Mouse (Mus musculus): Measurements from ENCODE around the gene Dhrs1. TPM values are rescaled to one million over a fixed set of nuclear protein-coding genes. Genes with fewer than 3 reads are reported as not detected.

Gene Dhrs1
- polyA plus RNA-seq, 1 experiment from 2014 or later, result 73.6 TPM

GRCm38 (mm10) chr14:55709509-55709908 lies 36.0 kb downstream of the Dhrs1 start:
- no peak overlapping the region for H3K27ac ChIP-seq (ENCODE audit: low read depth, low read length)
- 92% methylated on average over 4 of the region's 4 CpGs for WGBS
- no peaks in the 10 kb centered on the region for H3K9me3 ChIP-seq (ENCODE audit: control insufficient read depth, low read length)
- no peak for ATAC-seq (ENCODE audit: low read depth)
- H3K9ac ChIP-seq (replicated peaks; ENCODE audit: low read depth, low read length), result no peak overlapping the region
- H3K36me3 ChIP-seq (ENCODE audit: control insufficient read depth, insufficient read depth, low read length), result no peaks in the 10 kb centered on the region
- 0 out of 2 replicates have a peak, but pooled peaks cover 4% of the 10 kb centered on the region for H3K27me3 ChIP-seq (ENCODE audit: control insufficient read depth, insufficient read depth, low read length)
- H3K4me3 ChIP-seq (ENCODE audit: low read depth, low read length), result no peak overlapping the region
- H3K4me2 ChIP-seq (ENCODE audit: low read depth, low read length), result no peak overlapping the region
- no peaks in the 10 kb centered on the region for H3K4me1 ChIP-seq (ENCODE audit: control insufficient read depth, insufficient read depth, low read length)

GRCm38 (mm10) chr14:55707397-55707796 lies 38.1 kb downstream of the Dhrs1 start:
- H3K9me3 ChIP-seq (ENCODE audit: control insufficient read depth, low read length), result no peaks in the 10 kb centered on the region
- no peak for ATAC-seq (ENCODE audit: low read depth)
- no peaks in the 10 kb centered on the region for H3K4me1 ChIP-seq (ENCODE audit: control insufficient read depth, insufficient read depth, low read length)
- no peak overlapping the region for H3K27ac ChIP-seq (ENCODE audit: low read depth, low read length)
- H3K27me3 ChIP-seq (ENCODE audit: control insufficient read depth, insufficient read depth, low read length), result no peaks in the 10 kb centered on the region
- H3K36me3 ChIP-seq (ENCODE audit: control insufficient read depth, insufficient read depth, low read length), result no peaks in the 10 kb centered on the region
- H3K4me2 ChIP-seq (ENCODE audit: low read depth, low read length), result no peak overlapping the region
- WGBS, result 84% methylated on average over 5 of the region's 5 CpGs
- H3K9ac ChIP-seq (replicated peaks; ENCODE audit: low read depth, low read length), result no peak overlapping the region
- no peak overlapping the region for H3K4me3 ChIP-seq (ENCODE audit: low read depth, low read length)

- Histone ChIP-seq H3K9me3 (ENCODE audit: control insufficient read depth, low read length) (no peaks in the 10 kb centered on the region), H3K27me3 (ENCODE audit: control insufficient read depth, insufficient read depth, low read length) (no peaks in the 10 kb centered on the region), H3K36me3 (ENCODE audit: control insufficient read depth, insufficient read depth, low read length) (no peaks in the 10 kb centered on the region), H3K4me1 (ENCODE audit: control insufficient read depth, insufficient read depth, low read length) (no peaks in the 10 kb centered on the region), H3K4me3 (ENCODE audit: low read depth, low read length) (no peak overlapping the region), H3K4me2 (ENCODE audit: low read depth, low read length) (no peak overlapping the region), H3K27ac (ENCODE audit: low read depth, low read length) (no peak overlapping the region), H3K9ac (replicated peaks; ENCODE audit: low read depth, low read length) (no peak overlapping the region)
- no peak for ATAC-seq (ENCODE audit: low read depth)
- WGBS, result 92% methylated on average over 8 of the region's 8 CpGs
These were observed 39.4 kb downstream of the Dhrs1 start for GRCm38 (mm10) chr14:55706051-55706600.

- ATAC-seq (ENCODE audit: low read depth), result no peak
- Histone ChIP-seq H3K4me3 (ENCODE audit: low read depth, low read length) (no peak overlapping the region), H3K4me2 (ENCODE audit: low read depth, low read length) (no peak overlapping the region), H3K36me3 (ENCODE audit: control insufficient read depth, insufficient read depth, low read length) (no peaks in the 10 kb centered on the region), H3K4me1 (ENCODE audit: control insufficient read depth, insufficient read depth, low read length) (no peaks in the 10 kb centered on the region), H3K27me3 (ENCODE audit: control insufficient read depth, insufficient read depth, low read length) (no peaks in the 10 kb centered on the region), H3K9ac (replicated peaks; ENCODE audit: low read depth, low read length) (no peak overlapping the region), H3K27ac (ENCODE audit: low read depth, low read length) (no peak overlapping the region), H3K9me3 (ENCODE audit: control insufficient read depth, low read length) (no peaks in the 10 kb centered on the region)
- WGBS, result 62% methylated on average over 6 of the region's 6 CpGs
These were observed 42.7 kb downstream of the Dhrs1 start for GRCm38 (mm10) chr14:55702761-55703160.

- Histone ChIP-seq H3K27ac (ENCODE audit: low read depth, low read length) (no peak overlapping the region), H3K4me2 (ENCODE audit: low read depth, low read length) (no peak overlapping the region), H3K9ac (replicated peaks; ENCODE audit: low read depth, low read length) (no peak overlapping the region), H3K4me3 (ENCODE audit: low read depth, low read length) (no peak overlapping the region), H3K36me3 (ENCODE audit: control insufficient read depth, insufficient read depth, low read length) (no peaks in the 10 kb centered on the region), H3K4me1 (ENCODE audit: control insufficient read depth, insufficient read depth, low read length) (no peaks in the 10 kb centered on the region), H3K9me3 (ENCODE audit: control insufficient read depth, low read length) (no peaks in the 10 kb centered on the region), H3K27me3 (ENCODE audit: control insufficient read depth, insufficient read depth, low read length) (no peaks in the 10 kb centered on the region)
- WGBS, result 75% methylated on average over 9 of the region's 9 CpGs
- ATAC-seq (ENCODE audit: low read depth), result no peak
These were observed 44.4 kb downstream of the Dhrs1 start for GRCm38 (mm10) chr14:55701131-55701530.

- Histone ChIP-seq H3K4me2 (ENCODE audit: low read depth, low read length) (no peak overlapping the region), H3K4me1 (ENCODE audit: control insufficient read depth, insufficient read depth, low read length) (no peaks in the 10 kb centered on the region), H3K36me3 (ENCODE audit: control insufficient read depth, insufficient read depth, low read length) (no peaks in the 10 kb centered on the region), H3K4me3 (ENCODE audit: low read depth, low read length) (no peak overlapping the region), H3K9me3 (ENCODE audit: control insufficient read depth, low read length) (no peaks in the 10 kb centered on the region), H3K27ac (ENCODE audit: low read depth, low read length) (no peak overlapping the region), H3K9ac (replicated peaks; ENCODE audit: low read depth, low read length) (no peak overlapping the region), H3K27me3 (ENCODE audit: control insufficient read depth, insufficient read depth, low read length) (no peaks in the 10 kb centered on the region)
- ATAC-seq (ENCODE audit: low read depth), result no peak
- 87% methylated on average over 4 of the region's 4 CpGs for WGBS
These were observed 48.3 kb downstream of the Dhrs1 start for GRCm38 (mm10) chr14:55697226-55697625.

GRCm38 (mm10) chr14:55689433-55689832 lies 56.1 kb downstream of the Dhrs1 start:
- no peaks in the 10 kb centered on the region for H3K36me3 ChIP-seq (ENCODE audit: control insufficient read depth, insufficient read depth, low read length)
- ATAC-seq (ENCODE audit: low read depth), result no peak
- H3K4me3 ChIP-seq (ENCODE audit: low read depth, low read length), result no peak overlapping the region
- 86% methylated on average over 10 of the region's 10 CpGs for WGBS
- H3K27me3 ChIP-seq (ENCODE audit: control insufficient read depth, insufficient read depth, low read length), result no peaks in the 10 kb centered on the region
- H3K4me2 ChIP-seq (ENCODE audit: low read depth, low read length), result no peak overlapping the region
- H3K27ac ChIP-seq (ENCODE audit: low read depth, low read length), result no peak overlapping the region
- no peak overlapping the region for H3K9ac ChIP-seq (replicated peaks; ENCODE audit: low read depth, low read length)
- no peaks in the 10 kb centered on the region for H3K4me1 ChIP-seq (ENCODE audit: control insufficient read depth, insufficient read depth, low read length)
- H3K9me3 ChIP-seq (ENCODE audit: control insufficient read depth, low read length), result no peaks in the 10 kb centered on the region

Other genes with a start within 250 kb of the Dhrs1 start
- gene Cpne6, start 235.2 kb downstream of the Dhrs1 start, polyA plus RNA-seq (2014; fragmentation: Nextera tagmentation; extraction: Ambion mirVana), result 13.3 and 16.3 TPM in 2 replicates
- 0.13 and 0.20 TPM in 2 replicates for gene Nrl, start 220.7 kb downstream of the Dhrs1 start, polyA plus RNA-seq (2014; fragmentation: Nextera tagmentation; extraction: Ambion mirVana)
- gene Pck2, start 205.4 kb downstream of the Dhrs1 start, polyA plus RNA-seq (2014; fragmentation: Nextera tagmentation; extraction: Ambion mirVana), result 17.6 and 19.5 TPM in 2 replicates
- 112 and 114 TPM in 2 replicates for gene Dcaf11, start 185.7 kb downstream of the Dhrs1 start, polyA plus RNA-seq (2014; fragmentation: Nextera tagmentation; extraction: Ambion mirVana)
- 1.5 TPM in 1 of 2 replicates, not detected in the other for gene A730061H03Rik, start 185.3 kb downstream of the Dhrs1 start, polyA plus RNA-seq (2014; fragmentation: Nextera tagmentation; extraction: Ambion mirVana)
- 0.58 TPM in 1 of 2 replicates, not detected in the other for gene Fitm1, start 170.1 kb downstream of the Dhrs1 start, polyA plus RNA-seq (2014; fragmentation: Nextera tagmentation; extraction: Ambion mirVana)
- 200 and 226 TPM in 2 replicates for gene Psme1, start 167.6 kb downstream of the Dhrs1 start, polyA plus RNA-seq (2014; fragmentation: Nextera tagmentation; extraction: Ambion mirVana)
- 38.9 and 48.8 TPM in 2 replicates for gene Emc9, start 160.4 kb downstream of the Dhrs1 start, polyA plus RNA-seq (2014; fragmentation: Nextera tagmentation; extraction: Ambion mirVana)
- 162 and 184 TPM in 2 replicates for gene Psme2, start 154.6 kb downstream of the Dhrs1 start, polyA plus RNA-seq (2014; fragmentation: Nextera tagmentation; extraction: Ambion mirVana)
- gene Rnf31, start 154.0 kb downstream of the Dhrs1 start, polyA plus RNA-seq (2014; fragmentation: Nextera tagmentation; extraction: Ambion mirVana), result 12.3 and 18.8 TPM in 2 replicates
- 6.6 and 8.6 TPM in 2 replicates for gene Irf9, start 142.1 kb downstream of the Dhrs1 start, polyA plus RNA-seq (2014; fragmentation: Nextera tagmentation; extraction: Ambion mirVana)
- gene Rec8, start 127.7 kb downstream of the Dhrs1 start, polyA plus RNA-seq (2014; fragmentation: Nextera tagmentation; extraction: Ambion mirVana), result 7.0 and 9.3 TPM in 2 replicates
- 109 and 110 TPM in 2 replicates for gene Ipo4, start 109.7 kb downstream of the Dhrs1 start, polyA plus RNA-seq (2014; fragmentation: Nextera tagmentation; extraction: Ambion mirVana)
- gene Gm49378, start 107.8 kb downstream of the Dhrs1 start, polyA plus RNA-seq (2014; fragmentation: Nextera tagmentation; extraction: Ambion mirVana), result 2.9 TPM in 2 replicates
- 55.9 and 66.9 TPM in 2 replicates for gene Tm9sf1, start 101.9 kb downstream of the Dhrs1 start, polyA plus RNA-seq (2014; fragmentation: Nextera tagmentation; extraction: Ambion mirVana)
- 0.24 TPM in 1 of 2 replicates, not detected in the other for gene Tssk4, start 95.5 kb downstream of the Dhrs1 start, polyA plus RNA-seq (2014; fragmentation: Nextera tagmentation; extraction: Ambion mirVana)
- 69.0 and 75.5 TPM in 2 replicates for gene Mdp1, start 85.2 kb downstream of the Dhrs1 start, polyA plus RNA-seq (2014; fragmentation: Nextera tagmentation; extraction: Ambion mirVana)
- gene Gmpr2, start 73.7 kb downstream of the Dhrs1 start, polyA plus RNA-seq (2014; fragmentation: Nextera tagmentation; extraction: Ambion mirVana), result 42.5 and 43.7 TPM in 2 replicates
- gene Nedd8, start 73.6 kb downstream of the Dhrs1 start, polyA plus RNA-seq (2014; fragmentation: Nextera tagmentation; extraction: Ambion mirVana), result 550 and 603 TPM in 2 replicates
- gene Tinf2, start 63.9 kb downstream of the Dhrs1 start, polyA plus RNA-seq (2014; fragmentation: Nextera tagmentation; extraction: Ambion mirVana), result 28.3 and 28.6 TPM in 2 replicates
- 0.11 and 0.33 TPM in 2 replicates for gene Tgm1, start 31.8 kb downstream of the Dhrs1 start, polyA plus RNA-seq (2014; fragmentation: Nextera tagmentation; extraction: Ambion mirVana)
- gene Rabggta, start 23.4 kb downstream of the Dhrs1 start, polyA plus RNA-seq (2014; fragmentation: Nextera tagmentation; extraction: Ambion mirVana), result 47.1 and 59.2 TPM in 2 replicates
- 27.4 and 30.1 TPM in 2 replicates for gene Nop9, start within 50 bp of the Dhrs1 start, polyA plus RNA-seq (2014; fragmentation: Nextera tagmentation; extraction: Ambion mirVana)
- not detected in 2 replicates for gene Cideb, start 12.8 kb upstream of the Dhrs1 start, polyA plus RNA-seq (2014; fragmentation: Nextera tagmentation; extraction: Ambion mirVana)
- gene Ltb4r2, start 15.7 kb upstream of the Dhrs1 start, polyA plus RNA-seq (2014; fragmentation: Nextera tagmentation; extraction: Ambion mirVana), result 0.27 and 0.59 TPM in 2 replicates
- gene Ltb4r1, start 20.3 kb upstream of the Dhrs1 start, polyA plus RNA-seq (2014; fragmentation: Nextera tagmentation; extraction: Ambion mirVana), result 0.19 and 0.24 TPM in 2 replicates
- gene Adcy4, start 38.4 kb upstream of the Dhrs1 start, polyA plus RNA-seq (2014; fragmentation: Nextera tagmentation; extraction: Ambion mirVana), result 1.9 and 3.9 TPM in 2 replicates
- 1.9 and 2.2 TPM in 2 replicates for gene Ripk3, start 43.2 kb upstream of the Dhrs1 start, polyA plus RNA-seq (2014; fragmentation: Nextera tagmentation; extraction: Ambion mirVana)
- 5.5 and 10.4 TPM in 2 replicates for gene Nfatc4, start 77.5 kb upstream of the Dhrs1 start, polyA plus RNA-seq (2014; fragmentation: Nextera tagmentation; extraction: Ambion mirVana)
- 5.8 and 10.2 TPM in 2 replicates for gene Nynrin, start 108.3 kb upstream of the Dhrs1 start, polyA plus RNA-seq (2014; fragmentation: Nextera tagmentation; extraction: Ambion mirVana)
- 0.24 and 0.91 TPM in 2 replicates for gene Cbln3, start 138.7 kb upstream of the Dhrs1 start, polyA plus RNA-seq (2014; fragmentation: Nextera tagmentation; extraction: Ambion mirVana)
- 5.9 and 7.3 TPM in 2 replicates for gene Khnyn, start 139.3 kb upstream of the Dhrs1 start, polyA plus RNA-seq (2014; fragmentation: Nextera tagmentation; extraction: Ambion mirVana)
- gene Sdr39u1, start 154.6 kb upstream of the Dhrs1 start, polyA plus RNA-seq (2014; fragmentation: Nextera tagmentation; extraction: Ambion mirVana), result 138 and 163 TPM in 2 replicates
- not detected in 2 replicates for gene Cma1, start 199.0 kb upstream of the Dhrs1 start, polyA plus RNA-seq (2014; fragmentation: Nextera tagmentation; extraction: Ambion mirVana)
- not detected in 2 replicates for gene Cma2, start 205.3 kb upstream of the Dhrs1 start, polyA plus RNA-seq (2014; fragmentation: Nextera tagmentation; extraction: Ambion mirVana)

Data from neural tube, embryonic 14.5 days (tissue).